Mouse (Mus musculus): Measurements from ENCODE around the gene Tubb5.

Gene Tubb5

DNA sequence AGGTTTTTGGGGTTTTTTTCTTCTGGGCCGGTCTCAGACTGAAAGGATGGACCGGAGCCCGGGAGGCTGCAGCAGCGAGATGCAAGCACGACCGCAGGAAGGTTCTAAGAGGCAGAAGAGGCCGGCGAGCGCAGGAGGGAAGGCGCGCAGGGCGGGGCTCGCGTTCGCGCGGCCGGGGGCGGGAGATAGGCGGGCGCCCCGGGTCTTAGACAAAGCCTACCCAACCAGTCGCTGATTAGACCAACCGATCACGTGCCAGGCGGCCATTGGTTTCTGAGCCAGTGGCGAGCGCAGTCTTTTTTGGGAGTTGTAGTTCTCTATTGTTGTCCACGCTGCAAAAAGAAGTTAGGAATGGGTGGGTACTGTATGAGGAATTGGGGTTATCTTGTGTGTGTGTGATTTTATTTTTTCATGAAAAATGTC, at the start of gene Tubb5:
Gene Tubb5, minus strand, starts transcription at position 185 of the 423 bp plus-strand sequence.
- DNase-seq: peak; percentile 98

DNA sequence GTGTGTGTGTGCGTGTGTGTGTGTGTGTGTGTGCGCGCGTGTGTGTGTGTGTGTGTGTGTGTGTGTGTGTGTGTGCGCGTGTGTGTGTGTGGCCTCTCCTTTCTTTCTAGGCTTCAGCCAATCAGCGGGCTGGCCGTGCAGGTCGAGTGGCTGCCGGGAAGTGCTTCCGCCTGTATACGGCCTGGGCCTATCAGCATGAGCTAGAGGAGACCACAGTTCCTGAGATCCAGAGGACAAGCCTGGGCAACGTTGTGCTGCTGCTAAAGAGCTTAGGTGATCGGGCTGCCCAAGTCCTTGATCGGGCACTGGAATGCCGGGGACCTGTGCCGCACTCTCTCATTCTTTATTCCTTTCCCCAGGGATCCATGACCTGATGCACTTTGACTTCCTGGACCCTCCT, 49.6 kb upstream of the Tubb5 start:
- DNase-seq: no peak

DNA sequence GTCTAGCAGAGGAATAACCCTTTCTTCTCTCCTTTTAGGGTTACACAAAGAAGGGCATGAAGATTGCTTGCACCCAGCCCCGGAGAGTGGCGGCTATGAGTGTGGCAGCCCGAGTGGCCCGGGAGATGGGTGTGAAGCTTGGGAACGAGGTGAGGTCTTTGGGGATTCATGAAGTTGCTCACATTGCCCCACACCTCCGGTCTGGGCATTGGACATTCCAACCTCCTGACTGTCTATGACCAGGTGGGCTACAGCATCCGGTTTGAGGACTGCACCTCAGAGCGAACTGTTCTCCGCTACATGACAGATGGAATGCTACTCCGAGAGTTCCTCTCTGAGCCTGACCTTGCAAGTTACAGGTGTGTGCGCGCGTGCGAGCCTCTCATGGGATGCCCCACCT, 45.7 kb upstream of the Tubb5 start:
- no peak for DNase-seq

DNA sequence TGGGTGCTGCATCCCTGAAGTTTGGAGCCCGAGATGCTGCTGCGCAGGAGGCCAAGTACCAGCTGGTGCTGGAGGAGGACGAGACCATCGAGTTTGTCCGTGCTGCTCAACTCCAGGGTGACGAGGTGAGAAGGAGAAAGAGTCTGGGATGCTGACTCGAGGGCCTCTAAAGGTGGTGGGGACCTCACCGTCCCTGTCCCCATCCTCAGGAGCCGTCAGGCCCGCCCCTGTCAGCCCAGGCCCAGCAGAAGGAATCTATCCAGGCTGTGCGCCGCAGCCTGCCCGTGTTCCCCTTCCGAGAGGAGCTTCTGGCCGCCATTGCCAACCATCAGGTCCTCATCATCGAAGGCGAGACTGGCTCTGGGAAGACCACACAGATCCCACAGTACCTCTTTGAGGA, 44.8 kb upstream of the Tubb5 start:
- DNase-seq: no peak

DNA sequence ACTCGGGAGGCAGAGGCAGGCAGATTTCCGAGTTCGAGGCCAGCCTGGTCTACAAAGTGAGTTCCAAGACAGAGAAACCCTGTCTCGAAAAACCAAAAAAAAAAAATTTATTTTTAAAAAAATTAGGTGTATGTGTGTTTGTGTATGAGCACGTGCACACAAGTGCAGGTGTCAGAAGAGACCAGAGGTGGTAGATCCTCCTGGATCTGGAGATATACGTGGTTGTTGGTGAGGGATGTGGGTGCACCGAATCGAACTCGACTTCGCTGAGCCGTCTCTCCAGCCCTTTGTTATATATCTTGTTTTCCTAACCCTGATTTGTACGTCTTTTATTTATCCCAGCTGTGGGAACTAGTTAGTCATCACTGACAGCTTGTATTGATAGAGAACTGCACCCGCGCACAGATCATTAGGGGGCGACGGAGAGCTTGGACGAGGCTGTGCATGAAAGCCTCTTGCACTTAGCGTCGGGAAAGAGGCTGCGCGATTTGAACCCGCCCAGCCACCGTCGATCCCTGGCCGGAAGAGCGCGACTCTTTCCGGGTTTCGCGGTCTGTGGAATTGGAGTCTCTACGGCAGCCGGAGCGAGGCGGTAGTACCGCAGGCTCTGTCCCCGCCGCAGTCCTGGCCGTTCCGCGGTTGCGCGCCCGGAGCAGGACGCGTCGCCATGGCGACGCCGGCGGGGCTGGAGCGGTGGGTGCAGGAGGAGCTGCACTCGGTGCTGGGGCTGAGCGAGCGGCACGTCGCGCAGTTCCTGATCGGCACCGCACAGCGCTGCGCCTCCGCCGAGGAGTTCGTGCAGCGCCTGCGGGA, 41.3 kb upstream of the Tubb5 start, which contains the start of gene Dhx16:
Gene Dhx16, plus strand, starts transcription at position 575 of the 813 bp plus-strand sequence.
- peak; percentile 98 for DNase-seq

DNA sequence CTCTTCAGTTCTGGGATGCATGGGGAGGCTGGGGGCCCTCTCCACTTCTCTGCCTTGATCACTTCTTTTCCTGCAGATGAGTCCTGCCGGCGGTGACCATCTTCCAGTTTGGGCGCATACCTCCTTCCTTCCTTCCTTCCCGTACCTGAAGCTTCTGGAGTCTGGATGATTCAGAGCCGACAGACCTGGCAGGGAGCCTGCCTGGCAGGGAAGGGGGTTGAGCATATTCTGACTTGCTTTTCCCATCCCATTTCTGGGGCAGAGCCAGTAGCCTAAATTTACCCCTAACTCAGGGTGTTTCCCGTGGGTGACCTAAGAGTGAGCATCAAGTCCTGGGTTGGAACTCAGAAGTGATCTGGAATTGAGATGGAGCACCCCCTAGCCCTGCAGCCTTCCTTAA, 36.6 kb upstream of the Tubb5 start:
- peak; percentile 15 for DNase-seq

DNA sequence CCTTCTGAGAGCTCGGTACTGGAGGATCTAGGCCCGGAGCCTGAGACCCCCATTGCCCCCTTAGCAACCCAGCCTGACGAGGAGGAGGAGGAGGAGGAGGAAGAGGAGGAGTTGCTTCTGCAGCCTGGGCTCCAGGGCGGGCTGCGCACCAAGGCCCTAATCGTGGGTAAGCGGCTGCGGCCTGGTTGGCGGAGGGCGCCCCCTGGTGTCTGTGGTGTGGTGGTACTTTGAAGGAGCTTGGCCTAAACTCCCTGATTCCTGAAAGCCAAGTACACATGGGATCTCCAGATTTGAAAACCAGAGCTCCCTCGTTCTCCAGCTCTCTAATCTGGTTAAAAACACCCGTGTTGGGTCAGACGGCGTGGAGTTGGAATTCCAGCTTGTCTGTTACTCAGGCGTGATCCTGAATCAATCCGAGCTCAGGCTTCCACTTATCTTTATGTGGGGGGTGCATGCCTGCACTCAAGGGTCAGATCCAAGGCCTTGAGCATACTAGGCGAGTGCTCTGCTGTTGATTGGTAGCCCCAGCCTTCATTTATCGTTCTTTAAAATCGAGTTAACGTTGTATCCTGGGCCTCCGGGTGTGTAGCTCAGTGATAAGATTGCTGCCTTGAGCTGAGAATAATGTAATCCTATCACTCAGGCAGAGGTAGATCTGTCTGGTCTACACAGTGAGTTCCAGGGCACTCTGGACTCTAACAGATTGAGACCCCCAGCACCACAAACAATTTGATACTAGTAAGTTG, 35.8 kb upstream of the Tubb5 start:
- peak; percentile 93 for DNase-seq

DNA sequence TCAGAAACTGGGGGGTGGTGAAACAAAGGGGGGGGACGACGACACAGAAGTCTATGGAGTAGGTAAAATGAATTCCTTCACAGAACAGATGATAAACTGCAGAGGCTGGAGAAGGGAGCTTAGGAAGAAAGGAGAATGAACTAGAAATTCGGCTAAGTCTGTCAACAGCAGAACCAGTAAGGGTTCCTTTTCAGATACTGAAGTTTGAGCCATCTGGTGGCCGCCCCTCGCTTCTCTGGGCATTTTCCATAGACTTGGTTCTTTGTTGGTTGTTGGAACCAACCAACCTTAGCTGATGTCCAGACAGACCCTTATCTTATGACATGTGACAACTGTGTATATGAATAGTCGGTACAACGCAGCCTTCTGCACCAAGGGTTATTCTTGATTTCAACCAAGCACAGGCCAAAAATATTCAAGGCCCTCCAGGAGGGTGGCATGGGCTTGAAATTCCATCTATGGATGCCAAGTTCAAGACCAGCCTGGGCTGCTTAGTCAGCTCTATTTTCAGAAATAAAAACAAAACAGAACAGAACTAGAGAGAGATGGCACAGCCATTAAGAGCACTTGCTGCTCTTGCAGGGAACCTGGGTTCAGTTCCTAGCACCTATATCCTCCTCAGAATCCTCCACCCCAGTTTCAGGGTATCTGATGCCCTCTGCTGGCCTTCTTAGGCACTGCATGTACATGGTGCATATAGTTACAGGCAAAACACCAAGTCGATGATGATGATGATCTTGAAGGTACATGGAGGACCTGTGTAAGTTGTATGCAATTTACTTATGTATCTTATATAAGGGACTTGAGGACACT, 33.0 kb upstream of the Tubb5 start:
- peak; percentile 54 for DNase-seq

DNA sequence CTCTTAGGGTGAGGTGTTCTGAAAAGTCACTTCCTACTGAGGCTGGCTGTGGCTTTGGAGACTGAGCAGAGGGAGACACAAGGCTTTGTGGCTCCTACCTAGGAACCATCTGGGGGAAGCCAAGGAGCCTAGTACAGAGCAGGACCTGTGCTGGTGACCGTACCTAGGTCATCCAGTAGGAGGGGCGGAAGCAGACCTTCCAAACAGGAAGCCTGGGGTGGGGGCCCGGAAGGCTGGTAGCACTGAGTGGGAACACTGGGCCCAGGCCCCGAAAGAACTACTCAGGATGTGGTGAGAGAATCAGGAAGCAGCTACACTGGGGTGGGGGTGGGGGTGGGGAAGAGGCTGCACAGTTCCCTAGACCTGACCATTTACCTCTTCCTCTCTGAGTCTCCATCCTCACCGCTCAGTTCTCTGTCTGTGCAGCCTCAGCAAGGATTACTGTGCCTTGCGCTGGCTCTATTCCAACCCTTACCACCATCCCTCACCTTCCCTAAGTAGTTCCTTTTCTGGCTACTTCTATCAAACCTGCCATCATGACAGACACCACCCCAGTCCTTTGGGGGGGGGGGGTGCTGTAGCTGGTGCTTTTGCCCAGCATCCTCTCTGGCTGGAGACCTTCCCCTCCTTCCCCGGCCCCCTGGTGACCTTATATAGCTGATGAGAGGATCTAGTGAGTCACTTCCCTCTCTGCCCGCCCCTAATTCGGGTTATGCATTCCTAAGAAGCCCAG, 32.2 kb upstream of the Tubb5 start:
- peak; percentile 84 for DNase-seq

DNA sequence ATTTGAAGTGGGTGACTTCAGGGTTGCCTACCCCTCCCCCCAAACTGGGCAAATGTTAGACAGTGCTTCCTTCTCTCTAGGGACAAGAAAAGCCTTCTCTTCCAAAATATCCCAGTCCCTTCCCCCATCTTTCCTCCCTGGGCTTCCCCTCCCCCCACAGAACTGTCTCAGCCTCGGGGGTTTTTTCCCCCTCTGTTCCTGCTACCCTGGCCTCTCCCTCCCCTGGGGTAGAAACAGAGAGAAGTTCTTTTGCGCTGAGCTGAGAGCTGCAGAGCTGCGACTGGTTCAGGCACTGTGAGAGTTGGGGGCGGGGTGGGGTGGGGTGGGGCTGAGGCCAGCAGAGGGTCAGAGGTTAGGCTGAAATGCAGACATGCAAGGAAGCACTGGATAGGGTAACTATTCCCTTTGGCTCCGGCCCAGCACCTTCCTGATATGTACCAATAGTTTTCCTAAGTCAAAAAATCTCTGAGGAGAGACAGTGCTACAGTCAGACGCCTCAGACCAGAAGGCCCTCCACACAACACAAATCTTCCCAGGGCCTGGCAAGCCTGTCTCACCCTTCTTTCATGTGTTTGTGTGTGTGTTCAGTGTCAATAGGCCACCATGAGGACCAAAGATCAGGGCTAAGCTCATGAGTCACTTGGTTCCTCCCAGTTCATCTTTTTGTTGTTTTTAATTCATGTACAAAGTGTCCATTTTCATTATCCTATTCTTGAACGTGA, 31.4 kb upstream of the Tubb5 start:
- peak; percentile 69 for DNase-seq

DNA sequence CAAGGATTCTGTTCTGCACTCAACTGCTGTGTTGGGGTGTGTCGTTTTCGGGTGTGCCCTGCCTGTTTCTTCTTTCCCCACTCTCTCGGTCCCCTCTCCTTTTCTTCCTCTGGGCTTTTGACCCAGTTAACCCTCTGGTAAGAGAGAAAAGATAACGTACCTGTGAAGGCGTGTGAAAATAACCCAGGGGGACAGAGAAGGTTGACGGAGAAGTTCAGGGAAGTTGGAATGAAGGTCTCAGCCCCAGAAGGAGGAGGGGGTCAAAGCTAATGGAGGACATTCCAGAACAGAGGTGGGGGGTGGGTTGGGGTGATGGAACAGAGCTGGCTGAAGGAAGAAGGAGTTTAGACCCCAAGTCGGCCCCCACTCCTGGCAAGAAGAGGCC, 30.8 kb upstream of the Tubb5 start:
- DNase-seq: no peak

DNA sequence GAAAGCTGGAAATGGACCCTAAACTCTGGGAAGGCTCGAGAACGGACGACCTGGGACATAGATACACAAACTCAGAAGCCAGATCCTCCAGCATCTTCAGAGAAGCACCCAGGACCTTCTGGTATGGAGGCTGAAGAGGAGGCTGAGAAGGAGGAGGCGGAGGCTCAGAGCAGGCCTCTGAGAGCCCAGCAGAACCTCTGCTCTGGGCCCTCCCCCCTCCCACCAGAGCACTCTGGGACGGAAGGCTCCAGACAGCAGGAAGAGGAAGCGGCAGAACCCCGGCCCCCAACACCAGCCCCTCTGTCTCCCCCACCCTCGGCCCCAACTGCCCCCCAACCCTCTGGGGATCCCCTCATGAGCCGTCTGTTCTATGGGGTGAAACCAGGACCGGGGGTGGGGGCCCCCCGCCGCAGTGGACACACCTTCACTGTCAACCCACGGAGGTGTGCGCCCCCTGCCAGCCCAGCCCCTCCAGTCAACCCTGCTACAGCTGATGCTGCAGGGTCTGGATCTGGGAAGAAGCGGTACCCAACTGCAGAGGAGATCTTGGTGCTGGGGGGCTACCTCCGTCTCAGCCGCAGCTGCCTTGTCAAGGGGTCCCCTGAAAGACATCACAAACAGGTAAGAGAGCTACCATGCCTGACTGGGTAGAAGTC, 30.2 kb upstream of the Tubb5 start:
- peak; percentile 62 for DNase-seq

DNA sequence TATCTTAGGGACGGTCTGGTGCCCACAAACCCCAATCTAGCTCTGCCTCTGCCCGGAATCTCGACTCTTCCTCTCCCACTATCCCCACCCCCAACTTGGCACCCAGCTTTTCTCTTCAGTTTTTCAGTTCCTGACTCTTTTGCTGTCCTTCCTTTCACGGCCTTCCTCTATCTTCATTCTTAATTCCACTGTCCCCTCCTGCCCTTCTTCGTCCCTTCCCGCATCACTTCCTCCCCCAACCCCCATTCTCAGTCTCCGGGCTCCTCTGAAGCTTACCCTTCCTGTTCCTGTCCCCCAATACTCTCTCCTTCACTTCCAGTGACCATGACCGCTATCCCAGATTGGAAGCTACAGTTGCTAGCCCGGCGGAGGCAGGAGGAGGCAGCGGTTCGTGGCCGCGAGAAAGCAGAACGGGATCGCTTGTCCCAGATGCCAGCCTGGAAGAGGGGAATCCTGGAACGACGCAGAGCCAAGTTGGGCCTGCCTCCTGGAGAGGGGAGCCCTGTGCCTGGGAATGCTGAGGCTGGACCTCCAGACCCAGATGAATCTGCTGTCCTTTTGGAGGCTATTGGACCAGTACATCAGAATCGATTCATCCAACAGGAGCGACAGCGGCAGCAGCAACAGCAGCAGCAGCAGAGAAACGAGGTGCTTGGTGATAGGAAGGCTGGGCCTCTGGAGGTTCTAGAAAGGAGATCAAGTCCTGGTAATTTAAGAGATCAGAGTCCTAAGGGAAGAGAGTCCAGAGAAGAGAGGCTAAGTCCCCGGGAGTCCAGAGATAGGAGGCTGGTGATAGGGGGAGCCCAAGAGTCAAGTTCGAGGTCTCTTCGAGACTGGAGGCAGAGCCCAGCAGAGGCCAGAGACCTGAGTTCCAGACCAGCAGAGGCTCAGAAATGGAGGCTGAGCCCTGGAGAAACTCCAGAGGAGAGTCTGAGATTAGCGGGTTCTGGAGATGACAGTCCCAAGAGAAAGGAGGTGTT, 29.1 kb upstream of the Tubb5 start:
- peak; percentile 68 for DNase-seq

DNA sequence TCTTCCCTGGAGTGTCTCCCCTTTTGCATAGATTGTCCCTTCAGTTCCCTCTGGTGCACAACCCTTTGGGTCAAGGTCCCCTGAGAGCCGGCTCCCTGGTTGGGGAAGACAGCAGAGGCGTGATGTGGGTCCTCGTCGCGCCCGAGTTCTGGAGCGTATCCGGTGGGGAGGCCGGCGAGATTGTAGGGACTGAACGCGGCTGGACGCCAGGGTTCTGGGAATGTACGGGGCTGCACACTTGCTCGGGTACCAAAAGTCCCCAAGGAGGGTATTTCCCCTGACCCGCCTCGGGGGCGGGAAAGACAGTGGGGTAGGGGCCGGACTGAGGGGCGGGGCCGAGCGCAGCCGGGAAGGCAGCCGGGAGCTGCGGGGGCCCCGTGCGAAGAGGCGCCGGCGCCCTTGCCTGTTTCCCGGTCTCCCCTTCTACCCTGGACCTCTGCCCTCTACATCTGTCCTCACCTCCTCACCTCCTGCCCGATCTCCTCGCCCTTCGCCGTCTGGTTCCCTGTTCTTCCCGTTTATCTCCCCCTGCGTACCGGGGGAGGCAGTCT, 28.2 kb upstream of the Tubb5 start:
- peak; percentile 79 for DNase-seq

DNA sequence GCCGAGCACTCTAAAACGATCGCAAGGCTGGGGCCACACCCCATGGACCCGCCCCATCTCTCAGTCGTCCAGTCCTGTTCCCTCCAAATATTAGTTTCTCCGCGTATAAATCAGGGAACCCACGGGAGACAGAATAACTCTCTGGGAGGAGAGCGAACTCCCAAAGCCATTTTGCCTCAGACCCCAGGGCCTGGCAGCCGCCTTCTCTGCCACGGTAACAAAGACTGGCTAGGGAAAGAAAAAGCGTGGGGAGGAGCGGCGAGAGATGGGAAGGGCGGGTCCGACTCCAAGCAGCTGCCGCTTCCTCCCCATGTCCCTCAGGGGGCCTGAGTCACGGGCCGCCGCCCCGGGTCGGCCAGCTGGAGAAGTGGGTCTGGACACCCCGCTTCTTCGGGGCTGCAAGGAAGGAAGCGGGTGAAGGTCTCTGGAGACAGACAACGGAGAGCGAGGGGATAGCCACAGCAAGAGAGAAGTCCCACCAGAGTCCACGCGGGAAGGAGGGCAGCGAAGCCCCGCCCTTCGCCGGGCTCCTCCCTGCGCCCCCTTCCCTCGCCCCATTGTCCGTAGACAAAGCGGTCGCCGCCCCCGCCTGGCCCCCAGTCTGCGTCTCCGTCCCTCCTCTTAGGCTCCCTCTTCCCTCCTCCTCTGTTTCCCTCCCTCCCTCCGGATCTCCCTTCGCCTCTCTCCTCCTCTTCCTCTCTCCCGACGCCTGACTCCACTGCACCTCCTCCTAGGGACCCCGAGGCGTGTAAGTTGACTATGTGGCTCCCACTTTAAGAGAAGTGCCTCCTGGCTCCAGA, 27.6 kb upstream of the Tubb5 start, which contains the start of gene Ppp1r18:
Gene Ppp1r18, plus strand, starts transcription at position 113 of the 800 bp plus-strand sequence.
- peak; percentile 92 for DNase-seq

DNA sequence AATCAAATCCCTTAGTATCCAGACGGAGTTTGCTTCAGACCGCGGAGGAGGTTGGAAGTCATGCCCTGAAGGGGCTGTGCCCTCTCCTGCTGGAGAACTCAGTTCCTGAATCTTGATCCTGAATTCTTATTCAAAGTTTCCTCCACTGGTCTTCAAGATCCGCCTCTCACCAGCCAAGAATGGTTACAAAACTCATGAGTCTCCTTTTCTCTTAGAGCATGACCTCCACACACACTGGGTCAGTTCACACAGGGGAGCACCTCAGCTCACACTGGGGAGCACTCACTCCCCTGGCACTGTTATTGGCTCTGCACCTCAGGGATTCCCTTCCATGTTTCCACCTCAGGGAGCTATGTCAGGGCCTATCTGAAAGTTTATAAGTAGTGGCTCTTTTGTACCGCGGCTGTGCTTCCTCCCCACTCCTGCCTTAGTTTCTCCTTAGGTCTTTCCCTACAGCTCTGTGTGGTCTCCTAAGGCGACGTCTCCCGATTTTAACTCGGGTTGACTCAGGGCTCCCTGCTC, 26.8 kb upstream of the Tubb5 start:
- DNase-seq: no peak

DNA sequence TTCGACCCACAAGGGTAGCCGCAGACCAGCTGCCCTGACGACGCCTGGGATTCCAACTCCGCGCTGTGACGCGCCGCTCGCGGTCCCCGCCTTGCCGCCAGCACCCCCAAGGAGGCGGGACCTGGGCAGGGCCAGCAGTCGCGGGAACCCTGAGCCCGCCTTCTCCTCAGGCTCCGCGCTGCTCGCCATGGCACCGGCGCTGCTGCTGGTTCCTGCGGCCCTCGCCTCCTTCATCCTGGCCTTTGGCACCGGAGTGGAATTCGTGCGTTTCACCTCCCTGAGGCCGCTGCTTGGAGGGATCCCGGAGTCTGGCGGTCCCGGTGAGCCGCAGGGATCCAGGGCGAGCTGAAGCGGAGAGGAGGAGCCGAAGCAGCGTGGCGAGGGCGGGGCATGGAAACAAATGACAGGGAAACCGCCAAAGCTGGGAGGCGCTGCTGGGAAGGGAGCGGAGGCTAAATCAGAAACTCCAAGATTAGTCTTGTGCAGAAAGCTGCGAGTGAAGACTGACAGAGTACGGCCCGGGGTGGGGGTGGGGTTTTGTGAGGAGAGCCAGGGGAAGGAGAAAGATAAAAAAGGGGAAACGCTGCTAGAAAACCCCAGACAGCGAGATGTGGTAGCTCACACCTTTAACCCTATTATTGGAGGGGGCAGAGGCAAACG, 23.2 kb upstream of the Tubb5 start, which contains the start of gene Nrm:
Gene Nrm, plus strand, starts transcription at position 121 of the 660 bp plus-strand sequence.
- peak; percentile 96 for DNase-seq

DNA sequence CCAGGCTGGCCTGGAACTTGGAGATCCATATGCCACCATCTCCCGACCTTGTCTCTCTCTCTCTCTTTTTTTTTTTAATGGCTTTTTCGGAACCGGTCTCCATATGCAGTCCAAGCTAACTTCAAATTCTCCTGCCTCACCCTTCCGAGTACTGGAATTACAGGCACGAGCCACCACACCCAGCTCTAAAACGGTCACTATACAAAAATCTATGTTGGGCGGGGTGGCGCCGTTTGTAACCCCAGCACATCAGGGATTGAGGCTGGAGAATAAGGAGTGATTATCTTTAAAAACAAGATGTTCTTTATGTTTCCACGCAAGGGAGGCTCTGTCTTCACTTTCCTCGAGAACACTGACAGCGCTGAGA, 22.7 kb upstream of the Tubb5 start:
- peak; percentile 22 for DNase-seq

All from lung, postnatal 10 days (tissue).